Mouse (Mus musculus): Measurements from ENCODE around the gene Zfp36l1. TPM values are rescaled to one million over a fixed set of nuclear protein-coding genes. Genes with fewer than 3 reads are reported as not detected.

Gene Zfp36l1
- total RNA-seq, 2 experiments from 2014 or later, result 4.3 to 12.7 TPM

DNA sequence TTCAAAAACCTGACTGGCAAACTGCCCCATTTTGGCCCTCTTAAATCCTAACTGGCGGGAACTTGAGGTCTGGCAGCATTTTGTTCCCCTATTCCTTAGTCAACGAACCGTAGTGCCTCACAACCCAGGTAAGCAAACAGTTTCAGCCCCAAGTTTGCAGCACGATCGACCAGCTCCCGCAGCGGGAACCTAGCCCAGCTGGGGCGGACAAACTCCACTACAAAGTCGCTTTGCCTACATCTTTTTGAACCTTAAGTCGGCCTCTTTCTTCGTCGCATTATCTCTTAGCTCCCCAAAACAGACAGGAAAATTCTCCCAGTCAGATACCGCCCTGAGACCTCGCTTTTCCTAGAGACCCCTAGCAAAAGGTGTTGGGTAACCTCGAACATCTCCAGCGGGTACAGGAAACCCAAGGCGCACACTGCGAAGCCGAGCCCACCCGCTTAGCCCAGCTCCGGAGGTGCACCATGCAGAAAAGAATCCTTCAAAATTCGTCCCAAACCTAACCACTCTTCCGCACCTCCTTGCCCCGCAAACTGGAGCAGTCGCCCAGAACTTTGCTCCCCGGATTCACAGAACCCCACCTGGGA lies 647 bp downstream of the Zfp36l1 start:
- ATAC-seq (replicated peaks; ENCODE audit: low FRiP score, poor library complexity, severe bottlenecking), result 0 out of 2 replicates have a peak, but pooled peaks have one; percentile 6

DNA sequence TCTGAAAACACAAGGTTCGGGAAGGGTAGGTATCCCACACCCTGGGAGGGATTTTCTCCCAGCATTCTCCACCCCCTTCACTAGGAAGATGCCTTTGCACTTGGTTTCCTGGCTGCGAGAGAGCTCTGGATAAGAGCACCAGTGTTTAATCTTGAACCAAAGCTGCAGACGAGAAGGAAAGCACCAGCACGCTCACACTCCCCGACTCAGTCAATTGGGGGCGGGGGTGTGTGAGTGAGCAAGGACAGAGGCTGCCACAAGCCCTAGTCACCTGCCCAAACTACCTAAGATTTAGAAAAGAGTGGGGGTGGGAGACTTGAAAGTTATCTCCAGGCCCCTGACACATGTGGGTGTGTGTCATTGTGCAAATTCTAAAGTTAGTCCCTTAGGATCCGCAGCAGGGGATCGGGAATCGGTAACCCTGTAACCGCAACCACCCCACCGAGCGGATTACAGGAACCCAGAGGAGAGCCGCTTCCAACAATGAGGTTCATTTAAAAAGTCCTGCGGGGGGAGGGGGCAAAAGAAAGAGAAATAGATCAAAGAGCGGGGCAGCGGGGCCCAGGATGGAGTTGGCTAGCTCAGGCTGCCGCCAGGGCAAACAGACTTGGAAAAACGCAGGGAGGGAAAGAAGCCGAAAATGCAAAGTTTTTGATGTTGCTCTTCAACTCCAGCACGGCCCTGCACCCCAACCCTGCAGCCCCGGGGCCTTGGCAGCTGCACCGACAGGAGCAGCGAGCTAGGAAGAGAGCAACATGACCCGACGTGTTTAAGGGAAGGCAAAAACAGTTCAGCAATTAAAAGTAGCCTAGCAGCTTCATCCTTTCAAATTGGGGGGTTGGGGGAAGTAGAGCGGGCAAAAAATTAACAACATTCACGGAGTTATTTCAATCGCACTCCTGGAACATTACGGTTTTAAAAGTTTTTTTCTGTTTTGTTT lies 1.4 kb downstream of the Zfp36l1 start:
- no peak for ATAC-seq (replicated peaks; ENCODE audit: low FRiP score, poor library complexity, severe bottlenecking)

DNA sequence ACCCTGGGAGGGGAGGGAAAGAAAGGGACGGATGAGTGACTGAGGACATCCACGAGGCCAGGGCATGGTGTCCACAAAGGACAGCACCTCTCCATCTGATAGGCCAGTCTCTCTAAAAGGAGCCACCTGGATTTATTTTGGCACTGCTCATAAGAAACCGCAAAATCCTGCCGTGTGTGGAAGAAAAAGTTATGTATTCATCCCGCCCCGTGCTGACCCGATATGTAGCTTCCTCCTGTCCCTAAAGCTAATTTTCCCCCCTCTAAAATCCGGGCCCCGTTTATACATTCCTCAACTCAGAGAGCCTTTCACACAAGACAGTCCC lies 2.3 kb downstream of the Zfp36l1 start:
- ATAC-seq (replicated peaks; ENCODE audit: low FRiP score, poor library complexity, severe bottlenecking), result no peak

DNA sequence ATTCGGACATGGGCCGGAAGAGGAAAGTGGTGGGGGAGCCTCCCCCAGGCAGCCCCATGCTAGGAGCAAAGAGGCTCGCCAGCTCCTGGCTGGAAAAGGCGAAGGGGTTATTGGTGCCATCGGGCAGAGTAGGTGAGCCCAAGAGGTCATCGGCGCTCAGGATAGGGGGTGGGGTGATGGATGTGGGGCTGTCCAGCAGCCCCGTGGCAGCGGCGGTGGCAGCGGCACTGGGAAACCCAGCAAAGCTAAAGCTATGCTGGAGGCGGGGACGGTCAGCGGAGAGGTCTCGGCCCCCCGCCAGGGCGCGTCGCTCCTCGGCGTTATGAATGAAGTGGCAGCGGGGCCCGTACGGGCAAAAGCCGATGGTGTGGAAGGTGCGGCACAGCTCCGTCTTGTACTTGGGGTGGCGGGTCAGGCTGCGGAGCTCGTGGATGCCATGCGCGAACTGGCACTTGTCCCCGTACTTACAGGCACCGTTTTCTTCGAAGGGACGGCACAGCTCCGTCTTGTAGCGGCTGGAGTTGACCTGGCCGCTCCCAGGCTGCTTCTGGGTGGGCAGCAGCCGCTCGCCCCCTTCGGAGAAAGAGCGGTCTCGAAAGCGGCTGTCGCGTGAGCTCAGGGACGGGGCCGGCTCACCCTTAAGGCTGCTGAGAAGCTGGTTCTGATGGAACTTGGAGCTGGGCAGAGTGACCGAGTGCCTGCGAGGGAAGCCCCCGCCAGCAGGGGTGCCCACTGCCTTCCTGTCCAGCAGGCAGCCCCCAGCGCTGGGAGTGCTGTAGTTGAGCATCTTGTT lies 2.9 kb downstream of the Zfp36l1 start:
- no peak for ATAC-seq (replicated peaks; ENCODE audit: low FRiP score, poor library complexity, severe bottlenecking)

DNA sequence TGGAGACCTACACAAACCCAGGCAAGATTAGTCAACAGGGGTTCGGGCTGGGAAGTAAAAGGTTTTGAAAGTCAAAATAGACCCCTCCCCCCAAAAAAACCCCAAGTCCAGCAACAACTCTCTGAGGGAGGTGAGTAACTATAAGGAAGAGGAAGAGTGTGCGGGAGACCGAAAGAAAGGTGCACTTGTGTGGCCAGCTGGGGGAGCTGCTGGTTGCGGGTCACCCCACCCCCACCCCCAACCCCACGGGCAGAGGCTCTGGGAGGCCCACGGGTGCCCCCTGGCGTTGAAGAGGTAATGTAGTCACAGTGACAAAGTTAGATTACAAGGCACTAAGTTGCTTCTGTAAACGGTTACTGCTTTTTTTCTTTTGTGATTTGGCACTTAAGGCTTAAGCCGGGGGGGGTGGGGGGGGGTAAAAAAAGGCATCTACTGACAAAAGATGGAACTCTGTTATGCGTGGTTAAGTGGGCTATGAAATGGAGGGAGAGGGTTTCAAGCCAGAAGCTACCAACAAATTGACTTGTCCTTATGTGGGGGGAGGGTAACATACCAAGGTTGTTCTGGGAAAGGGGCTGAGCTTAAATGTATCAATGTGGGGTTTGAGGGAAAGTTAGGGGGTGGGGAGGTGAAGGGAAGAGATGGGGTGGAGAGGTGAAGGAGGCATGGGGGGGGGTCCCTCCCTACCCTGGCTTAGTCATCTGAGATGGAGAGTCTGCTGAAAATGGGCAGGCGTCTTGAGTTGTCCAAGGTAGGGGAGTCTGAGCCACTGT lies 3.7 kb downstream of the Zfp36l1 start:
- ATAC-seq (replicated peaks; ENCODE audit: low FRiP score, poor library complexity, severe bottlenecking), result peak; percentile 43; the same call in 1 of the 2 replicates

DNA sequence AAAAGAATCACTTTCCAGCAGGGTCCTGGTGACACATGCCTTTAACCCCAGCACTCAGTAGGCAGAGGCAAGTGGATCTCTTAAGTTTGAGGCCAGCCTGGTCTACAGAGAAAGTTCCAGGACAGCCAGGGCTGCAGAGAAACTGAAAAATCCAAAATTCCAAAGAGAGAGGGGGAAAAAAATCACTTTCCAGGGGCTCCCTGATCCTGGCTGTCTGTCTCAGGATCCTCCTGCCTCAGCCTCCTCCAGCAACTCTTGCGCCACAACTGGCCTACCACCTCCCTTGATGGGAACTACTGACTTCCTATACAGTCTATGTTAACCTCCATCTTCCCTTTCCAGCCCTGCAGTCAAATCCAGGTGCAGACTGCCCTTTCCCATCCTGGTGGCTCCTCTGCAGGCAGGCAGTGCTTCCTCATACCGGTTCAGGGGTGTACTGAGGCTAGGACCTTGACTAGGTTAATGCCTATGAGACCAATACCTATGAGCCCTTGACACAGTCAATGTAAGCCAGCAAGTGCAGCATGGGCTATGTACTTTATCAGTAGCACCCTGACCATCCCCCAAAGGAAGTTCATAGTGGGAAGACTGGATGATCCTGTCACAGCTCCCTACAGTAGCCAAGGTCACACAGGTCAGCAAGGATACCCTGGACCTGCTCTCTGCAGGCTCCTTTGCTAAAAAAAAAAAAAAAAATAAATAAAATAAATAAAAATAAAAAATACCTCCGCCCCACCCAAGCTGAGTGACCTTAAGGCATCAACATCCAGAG lies 5.7 kb downstream of the Zfp36l1 start:
- no peak for ATAC-seq (replicated peaks; ENCODE audit: low FRiP score, poor library complexity, severe bottlenecking)

DNA sequence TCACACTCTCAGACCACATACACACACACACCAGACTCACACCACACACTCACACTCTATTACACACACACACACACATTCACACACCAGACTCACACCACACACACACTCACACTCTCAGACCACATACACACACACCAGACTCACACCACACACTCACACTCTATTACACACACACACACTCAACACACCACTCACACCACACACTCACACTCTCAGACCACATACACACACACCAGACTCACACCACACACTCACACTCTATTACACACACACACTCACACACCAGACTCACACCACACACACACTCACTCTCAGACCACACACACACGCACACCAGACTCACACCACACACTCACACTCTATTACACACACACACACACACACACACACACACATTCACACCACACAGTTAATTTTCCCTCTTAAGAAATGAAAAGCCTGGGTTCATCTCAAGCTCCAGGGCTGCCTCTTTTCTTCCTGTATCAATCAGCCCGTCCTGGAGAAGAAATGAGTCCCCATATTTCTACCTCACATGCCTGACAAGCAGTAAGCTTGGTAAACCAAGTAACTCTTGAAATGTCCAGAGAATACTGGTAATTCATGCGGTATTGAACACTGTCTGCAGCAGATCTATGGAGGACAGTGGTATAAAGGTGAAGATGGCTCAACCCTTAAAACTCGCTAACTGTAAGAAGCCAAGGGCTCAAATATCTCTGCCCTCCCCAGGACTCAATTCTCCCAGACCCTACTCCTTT lies 6.5 kb downstream of the Zfp36l1 start:
- ATAC-seq (replicated peaks; ENCODE audit: low FRiP score, poor library complexity, severe bottlenecking), result no peak

DNA sequence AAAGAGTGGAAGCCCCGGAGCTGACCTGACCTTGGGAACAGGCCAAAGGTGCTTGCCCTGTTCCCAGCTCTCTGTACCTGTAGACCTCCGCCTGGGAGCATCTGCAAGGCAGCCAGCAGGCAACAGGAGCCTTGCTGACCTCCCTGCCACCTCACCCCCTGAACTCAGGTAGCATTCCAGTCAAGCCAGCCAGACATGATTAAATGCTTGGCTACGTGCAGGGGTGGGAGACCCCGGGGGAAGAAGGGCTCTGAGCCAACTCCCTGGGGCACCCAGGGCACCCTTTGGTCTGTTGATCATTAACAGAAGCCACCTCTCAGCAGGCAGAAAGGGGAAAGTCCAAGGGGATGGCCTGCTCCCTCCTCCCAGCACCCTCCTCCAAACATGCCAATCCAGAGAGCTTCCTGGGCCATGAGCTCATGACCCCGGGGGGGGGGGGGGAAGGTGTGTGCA lies 9.3 kb downstream of the Zfp36l1 start:
- no peak for ATAC-seq (replicated peaks; ENCODE audit: low FRiP score, poor library complexity, severe bottlenecking)

DNA sequence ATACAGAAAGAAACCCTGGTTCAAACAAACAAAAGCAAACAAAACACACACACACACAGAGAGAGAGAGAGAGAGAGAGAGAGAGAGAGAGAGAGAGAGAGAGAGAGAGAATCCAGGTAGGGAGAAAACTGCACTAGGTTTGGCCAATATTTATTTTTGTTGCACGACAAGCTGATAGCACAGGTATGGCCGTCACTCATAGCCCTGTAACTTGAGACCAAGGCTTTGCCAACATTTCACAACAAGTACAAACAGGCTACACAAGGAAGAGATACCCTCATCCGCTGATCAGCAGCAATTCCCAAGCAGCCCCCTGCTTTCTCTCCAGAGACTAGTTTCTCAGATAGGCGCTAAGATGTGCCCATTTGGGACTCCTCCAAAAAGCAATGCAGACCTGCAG lies 9.7 kb downstream of the Zfp36l1 start:
- no peak for ATAC-seq (replicated peaks; ENCODE audit: low FRiP score, poor library complexity, severe bottlenecking)

DNA sequence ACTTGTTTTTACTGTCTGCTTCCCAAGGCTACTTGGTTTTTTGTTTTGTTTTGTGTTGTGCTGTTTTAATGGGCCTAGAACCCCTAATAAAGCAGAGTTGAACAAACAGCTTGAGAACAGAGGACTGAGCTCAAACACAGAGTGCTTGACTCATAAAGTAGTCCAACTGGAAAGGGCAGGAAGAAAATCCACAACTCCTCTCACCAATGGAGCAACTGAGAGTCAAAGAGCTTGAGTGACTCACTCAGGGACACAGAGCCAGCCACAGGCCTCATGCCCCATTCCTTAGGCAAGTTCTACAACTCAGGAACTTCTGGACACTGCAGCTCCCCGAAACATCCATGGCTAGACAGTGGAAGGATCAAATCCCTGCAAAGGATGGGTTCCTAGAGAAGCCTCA lies 14.0 kb downstream of the Zfp36l1 start:
- ATAC-seq (replicated peaks; ENCODE audit: low FRiP score, poor library complexity, severe bottlenecking), result no peak

DNA sequence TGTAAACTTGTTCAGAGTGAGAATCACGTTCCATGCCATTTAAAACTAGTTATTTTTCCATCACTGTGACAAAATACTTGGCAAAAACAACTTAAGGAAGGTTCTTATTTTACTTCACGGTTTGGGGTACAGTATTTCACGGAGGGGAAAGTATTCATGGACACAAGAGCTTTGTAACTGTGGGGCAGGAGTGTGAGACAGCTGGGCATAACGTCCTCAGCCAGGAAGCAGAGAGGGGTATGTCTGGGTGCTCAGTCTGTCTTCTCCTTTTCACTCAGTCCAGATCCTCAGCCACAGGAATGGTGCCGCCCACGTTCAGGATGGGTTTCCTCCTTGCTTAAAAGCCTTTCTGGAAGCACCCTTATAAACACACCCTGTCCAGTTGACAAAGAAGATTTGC lies 16.1 kb downstream of the Zfp36l1 start:
- no peak for ATAC-seq (replicated peaks; ENCODE audit: low FRiP score, poor library complexity, severe bottlenecking)

DNA sequence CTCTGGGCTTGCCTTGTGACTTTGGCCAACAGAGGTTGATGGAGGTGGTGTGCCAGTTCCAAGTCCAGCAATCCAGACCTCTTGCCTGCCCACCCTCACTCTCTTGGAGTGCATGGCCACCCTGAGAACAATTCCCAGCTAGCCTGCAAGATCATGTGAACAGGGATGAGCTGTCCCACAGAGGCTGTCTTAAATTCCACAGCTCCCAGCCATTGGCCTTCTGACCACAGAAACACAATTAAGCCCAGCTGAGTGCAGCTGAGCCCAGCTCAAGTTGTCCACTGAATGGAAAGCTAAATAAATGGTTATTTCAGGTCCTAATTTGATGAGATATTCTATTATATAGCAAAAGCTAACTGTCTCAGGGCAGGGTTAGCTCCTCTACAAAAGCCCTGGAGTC lies 20.0 kb downstream of the Zfp36l1 start:
- ATAC-seq (replicated peaks; ENCODE audit: low FRiP score, poor library complexity, severe bottlenecking), result no peak

DNA sequence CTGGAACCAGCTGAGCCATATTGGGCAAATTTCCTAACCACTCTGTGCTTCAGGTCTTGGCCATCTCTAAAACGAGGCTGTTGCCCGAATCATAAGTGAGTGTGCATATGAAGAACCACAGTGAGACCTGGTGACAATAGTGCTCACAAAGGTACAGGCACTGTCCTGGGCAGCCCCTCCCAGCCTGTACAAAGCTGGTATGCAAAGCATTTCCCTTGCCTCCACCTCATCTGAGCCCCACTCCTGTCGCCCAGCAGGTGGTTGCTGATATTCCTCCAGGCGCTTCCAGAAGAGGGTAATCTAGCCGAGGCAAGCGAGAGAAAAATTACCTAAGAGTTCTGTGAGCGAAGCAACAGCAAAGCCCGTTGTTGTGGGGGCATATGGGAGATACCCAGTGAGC lies 21.7 kb downstream of the Zfp36l1 start:
- ATAC-seq (replicated peaks; ENCODE audit: low FRiP score, poor library complexity, severe bottlenecking), result no peak

DNA sequence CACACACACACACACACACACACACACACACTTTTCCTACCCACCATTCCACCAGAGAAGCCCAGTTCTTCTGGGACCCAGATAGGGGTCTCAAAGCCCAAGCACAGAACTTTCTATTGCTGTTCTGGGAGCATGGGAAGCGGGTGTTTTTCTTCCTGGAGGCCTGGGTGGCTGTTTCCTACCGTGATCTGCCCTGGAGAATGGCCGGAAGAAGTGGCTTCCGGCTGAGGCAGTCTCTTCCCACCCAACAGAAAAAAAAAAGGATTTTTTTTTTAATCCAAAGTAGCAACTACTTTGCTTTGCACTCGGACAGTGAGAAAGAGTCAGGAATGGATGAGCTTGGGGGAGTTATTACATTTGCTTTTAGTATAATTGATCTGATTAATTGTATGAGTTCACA lies 22.3 kb downstream of the Zfp36l1 start:
- ATAC-seq (replicated peaks; ENCODE audit: low FRiP score, poor library complexity, severe bottlenecking), result no peak

DNA sequence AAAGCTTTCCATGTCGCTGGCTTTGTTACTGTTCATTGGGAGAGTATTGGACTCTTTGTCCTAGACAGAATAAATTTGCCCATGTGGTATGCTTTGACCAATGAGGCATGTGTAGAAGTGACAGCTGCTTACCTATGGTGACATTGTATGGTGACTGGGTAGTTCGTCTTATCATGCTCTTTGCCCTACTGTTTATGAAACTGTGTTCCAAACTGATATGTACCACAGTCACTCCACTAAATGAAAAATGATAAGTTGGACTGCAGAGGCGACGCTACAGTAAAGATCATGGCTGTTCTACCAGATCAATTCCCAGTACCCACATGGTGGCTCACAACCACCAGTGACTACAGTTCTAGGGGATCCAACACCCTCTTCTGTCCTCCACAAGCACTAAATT lies 24.7 kb downstream of the Zfp36l1 start:
- peak; percentile 61 for ATAC-seq (replicated peaks; ENCODE audit: low FRiP score, poor library complexity, severe bottlenecking)

DNA sequence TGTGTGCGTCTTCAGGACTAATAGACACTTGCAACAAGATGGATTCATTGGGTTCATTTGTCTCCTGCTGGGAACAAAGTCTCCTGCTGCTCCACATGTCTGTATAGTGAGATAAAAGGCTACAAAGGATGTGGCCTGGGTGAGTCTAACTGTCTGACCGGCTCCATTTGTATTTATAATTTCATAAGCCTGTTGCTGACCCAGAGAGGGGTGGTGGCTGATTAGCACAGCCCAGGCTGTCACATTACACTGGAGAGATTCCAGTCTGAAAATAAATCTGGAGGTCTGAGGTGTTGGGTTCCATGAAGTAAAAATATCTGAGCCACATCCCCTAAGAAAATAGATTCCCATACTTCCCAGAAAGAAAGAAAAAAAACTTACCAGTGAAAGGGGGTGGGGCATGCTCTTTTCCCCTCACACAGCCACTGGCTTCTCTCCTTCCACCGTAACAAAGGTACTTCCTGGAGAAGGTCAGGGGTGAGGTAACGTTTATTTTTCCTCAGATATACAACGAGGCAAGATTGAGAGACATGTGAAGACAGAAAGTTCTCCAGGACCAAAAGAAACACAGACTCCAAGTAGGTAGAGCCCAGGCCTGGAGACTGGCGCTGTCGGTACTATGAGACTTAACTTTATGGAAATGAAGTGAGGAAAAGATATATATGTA lies 28.2 kb downstream of the Zfp36l1 start:
- no peak for ATAC-seq (replicated peaks; ENCODE audit: low FRiP score, poor library complexity, severe bottlenecking)

DNA sequence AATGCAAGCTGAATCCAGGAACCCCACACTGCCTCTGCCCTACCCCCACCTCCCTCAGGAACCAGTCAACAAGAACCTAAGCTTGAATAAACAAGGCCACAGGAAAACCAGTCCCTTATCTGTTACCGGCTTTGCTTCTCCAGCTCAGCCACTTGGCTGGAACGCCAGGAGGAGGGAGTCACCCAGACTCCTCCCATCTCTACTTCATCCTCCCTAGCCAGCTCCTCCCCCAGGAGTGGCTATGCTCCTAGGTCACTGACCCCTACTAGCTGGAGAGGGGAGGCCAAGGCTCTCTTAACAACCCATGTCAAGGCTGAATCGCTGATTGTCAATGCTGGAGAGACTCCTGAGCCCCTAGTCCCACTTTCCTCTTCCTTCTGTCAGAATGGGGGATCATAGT lies 28.9 kb downstream of the Zfp36l1 start:
- peak; percentile 91 for ATAC-seq (replicated peaks; ENCODE audit: low FRiP score, poor library complexity, severe bottlenecking)

Measured in erythroblast, adult 5-6 weeks (primary cell).